Mouse (Mus musculus): ENCODE data around the gene Dand5. TPM values are rescaled to one million over a fixed set of nuclear protein-coding genes. Genes with fewer than 3 reads are reported as not detected.

The Dand5 gene
- polyA plus RNA-seq, 1 experiment from 2014 or later: 5.1 TPM

Small RNAs within 50 kb of the gene (microRNA-seq; reads per million reads assigned to microRNA genes)
- gene Mir7069: 2.8 reads per million, percentile 7 among the genes with 10 or more reads in this experiment

Other genes with a start within 250 kb of the Dand5 start
- gene Ier2, start 160.0 kb downstream of the Dand5 start, polyA plus RNA-seq (2016; fragmentation: Nextera tagmentation; extraction: Ambion mirVana): 134 and 144 TPM in 2 replicates
- gene Trmt1, start 136.5 kb downstream of the Dand5 start, polyA plus RNA-seq (2016; fragmentation: Nextera tagmentation; extraction: Ambion mirVana): 63.4 and 66.9 TPM in 2 replicates
- 16.9 and 21.4 TPM in 2 replicates for gene Nacc1, start 135.0 kb downstream of the Dand5 start, polyA plus RNA-seq (2016; fragmentation: Nextera tagmentation; extraction: Ambion mirVana)
- gene Lyl1, start 121.4 kb downstream of the Dand5 start, polyA plus RNA-seq (2016; fragmentation: Nextera tagmentation; extraction: Ambion mirVana): 3.7 and 4.7 TPM in 2 replicates
- 9.7 and 11.8 TPM in 2 replicates for gene G430095P16Rik, start 99.8 kb downstream of the Dand5 start, polyA plus RNA-seq (2016; fragmentation: Nextera tagmentation; extraction: Ambion mirVana)
- gene Nfix, start 22.5 kb downstream of the Dand5 start, polyA plus RNA-seq (2016; fragmentation: Nextera tagmentation; extraction: Ambion mirVana): 14.5 and 18.1 TPM in 2 replicates
- gene Gadd45gip1, start 8.7 kb upstream of the Dand5 start, polyA plus RNA-seq (2016; fragmentation: Nextera tagmentation; extraction: Ambion mirVana): 46.5 and 48.6 TPM in 2 replicates
- gene Rad23a, start 17.8 kb upstream of the Dand5 start, polyA plus RNA-seq (2016; fragmentation: Nextera tagmentation; extraction: Ambion mirVana): 104 and 109 TPM in 2 replicates
- gene Calr, start 24.1 kb upstream of the Dand5 start, polyA plus RNA-seq (2016; fragmentation: Nextera tagmentation; extraction: Ambion mirVana): 764 and 842 TPM in 2 replicates
- gene Farsa, start 34.2 kb upstream of the Dand5 start, polyA plus RNA-seq (2016; fragmentation: Nextera tagmentation; extraction: Ambion mirVana): 109 and 114 TPM in 2 replicates
- gene Syce2, start 49.3 kb upstream of the Dand5 start, polyA plus RNA-seq (2016; fragmentation: Nextera tagmentation; extraction: Ambion mirVana): 86.5 and 88.8 TPM in 2 replicates
- gene Gcdh, start 71.1 kb upstream of the Dand5 start, polyA plus RNA-seq (2016; fragmentation: Nextera tagmentation; extraction: Ambion mirVana): 42.8 and 44.9 TPM in 2 replicates
- 4.3 and 5.1 TPM in 2 replicates for gene Klf1, start 79.1 kb upstream of the Dand5 start, polyA plus RNA-seq (2016; fragmentation: Nextera tagmentation; extraction: Ambion mirVana)
- gene Dnase2a, start 85.7 kb upstream of the Dand5 start, polyA plus RNA-seq (2016; fragmentation: Nextera tagmentation; extraction: Ambion mirVana): 12.8 and 14.0 TPM in 2 replicates
- 0.33 and 0.60 TPM in 2 replicates for gene Mast1, start 114.5 kb upstream of the Dand5 start, polyA plus RNA-seq (2016; fragmentation: Nextera tagmentation; extraction: Ambion mirVana)
- 0.34 and 0.58 TPM in 2 replicates for gene Rtbdn, start 124.2 kb upstream of the Dand5 start, polyA plus RNA-seq (2016; fragmentation: Nextera tagmentation; extraction: Ambion mirVana)
- gene Gm49661, start 146.6 kb upstream of the Dand5 start, polyA plus RNA-seq (2016; fragmentation: Nextera tagmentation; extraction: Ambion mirVana): not detected in 2 replicates
- gene Prdx2, start 146.8 kb upstream of the Dand5 start, polyA plus RNA-seq (2016; fragmentation: Nextera tagmentation; extraction: Ambion mirVana): 1,079 and 1,120 TPM in 2 replicates
- gene Rnaseh2a, start 146.9 kb upstream of the Dand5 start, polyA plus RNA-seq (2016; fragmentation: Nextera tagmentation; extraction: Ambion mirVana): 105 and 122 TPM in 2 replicates
- gene Junb, start 155.9 kb upstream of the Dand5 start, polyA plus RNA-seq (2016; fragmentation: Nextera tagmentation; extraction: Ambion mirVana): 7.6 and 10.5 TPM in 2 replicates
- gene Hook2, start 167.8 kb upstream of the Dand5 start, polyA plus RNA-seq (2016; fragmentation: Nextera tagmentation; extraction: Ambion mirVana): 19.3 and 19.7 TPM in 2 replicates
- not detected in 2 replicates for gene Best2, start 191.7 kb upstream of the Dand5 start, polyA plus RNA-seq (2016; fragmentation: Nextera tagmentation; extraction: Ambion mirVana)
- gene Asna1, start 202.5 kb upstream of the Dand5 start, polyA plus RNA-seq (2016; fragmentation: Nextera tagmentation; extraction: Ambion mirVana): 134 TPM in 2 replicates
- 177 and 182 TPM in 2 replicates for gene Trir, start 204.0 kb upstream of the Dand5 start, polyA plus RNA-seq (2016; fragmentation: Nextera tagmentation; extraction: Ambion mirVana)
- gene Tnpo2, start 214.1 kb upstream of the Dand5 start, polyA plus RNA-seq (2016; fragmentation: Nextera tagmentation; extraction: Ambion mirVana): 30.5 and 31.7 TPM in 2 replicates
- 27.4 and 29.9 TPM in 2 replicates for gene Fbxw9, start 237.2 kb upstream of the Dand5 start, polyA plus RNA-seq (2016; fragmentation: Nextera tagmentation; extraction: Ambion mirVana)
- gene Gm5741, start 245.2 kb upstream of the Dand5 start, polyA plus RNA-seq (2016; fragmentation: Nextera tagmentation; extraction: Ambion mirVana): 1.1 TPM in 1 of 2 replicates, not detected in the other
- gene Dhps, start 248.9 kb upstream of the Dand5 start, polyA plus RNA-seq (2016; fragmentation: Nextera tagmentation; extraction: Ambion mirVana): 71.5 and 72.3 TPM in 2 replicates